Mouse (Mus musculus): Measurements from ENCODE around the gene Wdr18. TPM values are rescaled to one million over a fixed set of nuclear protein-coding genes. Genes with fewer than 3 reads are reported as not detected.

The Wdr18 gene
- polyA plus RNA-seq, 1 experiment from 2014 or later: 84.7 TPM

GRCm38 (mm10) chr10:79936911-79937441, 23.0 kb upstream of the Wdr18 start:
- 0 out of 2 replicates have a peak, but pooled peaks have one; percentile 5 for ATAC-seq (ENCODE audit: insufficient number of reproducible peaks, low FRiP score, low TSS enrichment, low read depth)
- 0 out of 2 replicates have a peak overlapping the region, but pooled peaks have one; percentile 4 for H3K4me2 ChIP-seq (replicated peaks)
- peaks cover 70% of the 10 kb centered on the region for H3K4me1 ChIP-seq
- peaks cover 37% of the 10 kb centered on the region for H3K36me3 ChIP-seq
- H3K27ac ChIP-seq (replicated peaks): peak overlapping the region; percentile 56; the same call in 1 of the 2 replicates
- no peaks in the 10 kb centered on the region for H3K9me3 ChIP-seq (replicated peaks)
- H3K27me3 ChIP-seq: no peaks in the 10 kb centered on the region
- H3K4me3 ChIP-seq (replicated peaks): no peak overlapping the region
- no peak overlapping the region for H3K9ac ChIP-seq
- 49% methylated on average over 27 of the region's 27 CpGs for WGBS

GRCm38 (mm10) chr10:79937775-79938526, 22.0 kb upstream of the Wdr18 start:
- no peak overlapping the region for H3K4me2 ChIP-seq (replicated peaks)
- 65% methylated on average over 11 of the region's 11 CpGs for WGBS
- H3K27ac ChIP-seq (replicated peaks): no peak overlapping the region
- no peaks in the 10 kb centered on the region for H3K27me3 ChIP-seq
- no peaks in the 10 kb centered on the region for H3K9me3 ChIP-seq (replicated peaks)
- no peak overlapping the region for H3K9ac ChIP-seq
- peaks cover 37% of the 10 kb centered on the region for H3K36me3 ChIP-seq
- peaks cover 63% of the 10 kb centered on the region for H3K4me1 ChIP-seq
- no peak overlapping the region for H3K4me3 ChIP-seq (replicated peaks)
- ATAC-seq (ENCODE audit: insufficient number of reproducible peaks, low FRiP score, low TSS enrichment, low read depth): no peak

- Histone ChIP-seq H3K4me2 (replicated peaks) (no peak overlapping the region), H3K36me3 (peaks cover 20% of the 10 kb centered on the region), H3K9me3 (replicated peaks) (no peaks in the 10 kb centered on the region), H3K4me3 (replicated peaks) (no peak overlapping the region), H3K4me1 (peaks cover 62% of the 10 kb centered on the region), H3K27me3 (no peaks in the 10 kb centered on the region), H3K27ac (replicated peaks) (no peak overlapping the region), H3K9ac (no peak overlapping the region)
- no peak for ATAC-seq (ENCODE audit: insufficient number of reproducible peaks, low FRiP score, low TSS enrichment, low read depth)
- 61% methylated on average over 7 of the region's 7 CpGs for WGBS
These were observed 19.2 kb upstream of the Wdr18 start for GRCm38 (mm10) chr10:79940749-79941148.

- H3K27me3 ChIP-seq: no peaks in the 10 kb centered on the region
- no peak overlapping the region for H3K4me2 ChIP-seq (replicated peaks)
- no peak overlapping the region for H3K9ac ChIP-seq
- no peaks in the 10 kb centered on the region for H3K9me3 ChIP-seq (replicated peaks)
- H3K36me3 ChIP-seq: peaks cover 24% of the 10 kb centered on the region
- WGBS: 97% methylated on average over 1 of the region's 1 CpGs
- no peak overlapping the region for H3K4me3 ChIP-seq (replicated peaks)
- H3K4me1 ChIP-seq: peaks cover 57% of the 10 kb centered on the region
- ATAC-seq (ENCODE audit: insufficient number of reproducible peaks, low FRiP score, low TSS enrichment, low read depth): no peak
- 0 out of 2 replicates have a peak overlapping the region, but pooled peaks have one; percentile 34 for H3K27ac ChIP-seq (replicated peaks)
These were observed 17.0 kb upstream of the Wdr18 start for GRCm38 (mm10) chr10:79942988-79943387.

- peak overlapping the region; percentile 34; the same call in 1 of the 2 replicates for H3K27ac ChIP-seq (replicated peaks)
- 67% methylated on average over 9 of the region's 9 CpGs for WGBS
- ATAC-seq (ENCODE audit: insufficient number of reproducible peaks, low FRiP score, low TSS enrichment, low read depth): no peak
These were observed 16.5 kb upstream of the Wdr18 start for GRCm38 (mm10) chr10:79943471-79943901.

GRCm38 (mm10) chr10:79945507-79946234, 14.3 kb upstream of the Wdr18 start:
- peak overlapping the region; percentile 65 for H3K27ac ChIP-seq (replicated peaks)
- H3K4me3 ChIP-seq (replicated peaks): no peak overlapping the region
- H3K4me2 ChIP-seq (replicated peaks): 0 out of 2 replicates have a peak overlapping the region, but pooled peaks have one; percentile 6
- peaks cover 47% of the 10 kb centered on the region for H3K36me3 ChIP-seq
- ATAC-seq (ENCODE audit: insufficient number of reproducible peaks, low FRiP score, low TSS enrichment, low read depth): peak; percentile 36
- no peak overlapping the region for H3K9ac ChIP-seq
- 28% methylated on average over 16 of the region's 16 CpGs for WGBS
- H3K27me3 ChIP-seq: no peaks in the 10 kb centered on the region
- H3K9me3 ChIP-seq (replicated peaks): no peaks in the 10 kb centered on the region
- peaks cover 43% of the 10 kb centered on the region for H3K4me1 ChIP-seq

More at GRCm38 (mm10) chr10:79943471-79943901, 16.5 kb upstream of the Wdr18 start:
- no peak overlapping the region for H3K9ac ChIP-seq
- peaks cover 52% of the 10 kb centered on the region for H3K4me1 ChIP-seq
- no peak overlapping the region for H3K4me2 ChIP-seq (replicated peaks)
- no peaks in the 10 kb centered on the region for H3K9me3 ChIP-seq (replicated peaks)
- H3K36me3 ChIP-seq: peaks cover 25% of the 10 kb centered on the region
- H3K27me3 ChIP-seq: no peaks in the 10 kb centered on the region
- no peak overlapping the region for H3K4me3 ChIP-seq (replicated peaks)

GRCm38 (mm10) chr10:79946752-79947322, 13.1 kb upstream of the Wdr18 start:
- Histone ChIP-seq H3K4me1 (peaks cover 43% of the 10 kb centered on the region), H3K4me3 (replicated peaks) (no peak overlapping the region), H3K27ac (replicated peaks) (peak overlapping the region; percentile 3; the same call in 1 of the 2 replicates), H3K36me3 (peaks cover 46% of the 10 kb centered on the region), H3K9me3 (replicated peaks) (no peaks in the 10 kb centered on the region), H3K4me2 (replicated peaks) (0 out of 2 replicates have a peak overlapping the region, but pooled peaks have one; percentile 4), H3K9ac (no peak overlapping the region), H3K27me3 (no peaks in the 10 kb centered on the region)
- no peak; the same call in 1 of the 2 replicates for ATAC-seq (ENCODE audit: insufficient number of reproducible peaks, low FRiP score, low TSS enrichment, low read depth)
- WGBS: 38% methylated on average over 7 of the region's 7 CpGs

- Histone ChIP-seq H3K36me3 (peaks cover 41% of the 10 kb centered on the region), H3K9me3 (replicated peaks) (no peaks in the 10 kb centered on the region), H3K4me1 (peaks cover 43% of the 10 kb centered on the region), H3K27ac (replicated peaks) (no peak overlapping the region), H3K27me3 (no peaks in the 10 kb centered on the region), H3K4me3 (replicated peaks) (no peak overlapping the region), H3K4me2 (replicated peaks) (no peak overlapping the region), H3K9ac (no peak overlapping the region)
- no peak for ATAC-seq (ENCODE audit: insufficient number of reproducible peaks, low FRiP score, low TSS enrichment, low read depth)
- WGBS: 78% methylated on average over 6 of the region's 6 CpGs
These were observed 12.4 kb upstream of the Wdr18 start for GRCm38 (mm10) chr10:79947502-79947901.

- 82% methylated on average over 4 of the region's 4 CpGs for WGBS
- H3K9ac ChIP-seq: no peak overlapping the region
- no peak overlapping the region for H3K4me2 ChIP-seq (replicated peaks)
- H3K4me1 ChIP-seq: peaks cover 22% of the 10 kb centered on the region
- peaks cover 54% of the 10 kb centered on the region for H3K36me3 ChIP-seq
- no peak overlapping the region for H3K27ac ChIP-seq (replicated peaks)
- H3K27me3 ChIP-seq: no peaks in the 10 kb centered on the region
- no peaks in the 10 kb centered on the region for H3K9me3 ChIP-seq (replicated peaks)
- no peak overlapping the region for H3K4me3 ChIP-seq (replicated peaks)
- no peak for ATAC-seq (ENCODE audit: insufficient number of reproducible peaks, low FRiP score, low TSS enrichment, low read depth)
These were observed 10.1 kb upstream of the Wdr18 start for GRCm38 (mm10) chr10:79949873-79950272.

GRCm38 (mm10) chr10:79950661-79951060, 9.3 kb upstream of the Wdr18 start:
- ATAC-seq (ENCODE audit: insufficient number of reproducible peaks, low FRiP score, low TSS enrichment, low read depth): no peak
- Histone ChIP-seq H3K9me3 (replicated peaks) (no peaks in the 10 kb centered on the region), H3K27ac (replicated peaks) (no peak overlapping the region), H3K27me3 (no peaks in the 10 kb centered on the region), H3K4me1 (peaks cover 14% of the 10 kb centered on the region), H3K4me2 (replicated peaks) (no peak overlapping the region), H3K9ac (no peak overlapping the region), H3K36me3 (peaks cover 54% of the 10 kb centered on the region), H3K4me3 (replicated peaks) (no peak overlapping the region)
- WGBS: 82% methylated on average over 18 of the region's 18 CpGs

- no peak overlapping the region for H3K4me2 ChIP-seq (replicated peaks)
- no peaks in the 10 kb centered on the region for H3K9me3 ChIP-seq (replicated peaks)
- peaks cover 4% of the 10 kb centered on the region for H3K4me1 ChIP-seq
- ATAC-seq (ENCODE audit: insufficient number of reproducible peaks, low FRiP score, low TSS enrichment, low read depth): no peak
- no peak overlapping the region for H3K9ac ChIP-seq
- peaks cover 41% of the 10 kb centered on the region for H3K36me3 ChIP-seq
- H3K27me3 ChIP-seq: no peaks in the 10 kb centered on the region
- H3K27ac ChIP-seq (replicated peaks): no peak overlapping the region
- 87% methylated on average over 6 of the region's 6 CpGs for WGBS
- no peak overlapping the region for H3K4me3 ChIP-seq (replicated peaks)
These were observed 6.0 kb upstream of the Wdr18 start for GRCm38 (mm10) chr10:79953946-79954345.
